Mouse (Mus musculus) small intestine, adult 2 months (tissue): ENCODE measurements around the gene Mon1a. TPM values are rescaled to one million over a fixed set of nuclear protein-coding genes. Genes with fewer than 3 reads are reported as not detected.

Source experiments
- H3K27ac ChIP-seq: fragments of 200-500 bp; 2 replicates; pipeline ENCODE4 v1.5.1; 2012; ENCODE audit warnings: low read depth, low read length, control low read depth, inconsistent platforms; ENCODE audit not compliant: insufficient read depth
- H3K27me3 ChIP-seq: fragments of 200-500 bp; 2 replicates; pipeline ENCODE4 v1.6.1; 2012; ENCODE audit warnings: mild to moderate bottlenecking, moderate library complexity, low read length, inconsistent platforms; ENCODE audit not compliant: control insufficient read depth, insufficient read depth
- H3K36me3 ChIP-seq: fragments of 200-500 bp; 2 replicates; pipeline ENCODE4 v1.6.1; 2012; ENCODE audit warnings: mild to moderate bottlenecking, low read length, control low read depth, inconsistent platforms; ENCODE audit not compliant: control insufficient read depth, insufficient read depth
- H3K4me1 ChIP-seq: fragments of 200-500 bp; 2 replicates; pipeline ENCODE4 v1.6.1; 2012; ENCODE audit warnings: low read length, inconsistent platforms, mixed read lengths; ENCODE audit not compliant: control insufficient read depth, insufficient read depth, insufficient read length
- H3K4me3 ChIP-seq: fragments of 200-500 bp; 2 replicates; pipeline ENCODE4 v1.5.1; 2012; ENCODE audit warnings: low read depth, mild to moderate bottlenecking, control low read depth, inconsistent platforms, low read length, moderate library complexity
- CTCF ChIP-seq: fragments of 200-500 bp; IDR thresholded peaks from 2 replicates; pipeline ENCODE4 v1.5.1; 2012; ENCODE audit warnings: low read depth, mild to moderate bottlenecking, control low read depth, inconsistent platforms, low read length, moderate library complexity, mixed read lengths; ENCODE audit not compliant: insufficient replicate concordance, insufficient read length; ENCODE audit errors: extremely low read depth
- POLR2A ChIP-seq: fragments of 200-500 bp; IDR thresholded peaks from 2 replicates; pipeline ENCODE4 v1.6.1; 2012; ENCODE audit warnings: low read depth, mild to moderate bottlenecking, control low read depth, inconsistent platforms, low read length, moderate library complexity
- WGBS: fragments of 180-500 bp; shearing (Covaris S2); methylation state at CpG from one replicate; pipeline ENCODE4 v1.1.7; 2018; 5-methylcytosine and 5-hydroxymethylcytosine counted together
- polyA plus RNA-seq: library from polyadenylated mRNA; depleted of rRNA; stranded (reverse); fragments of >200 nt; gene quantifications from 2 replicates; pipeline ENCODE4 v1.2.3, GENCODE M21; 2012

Mon1a gene
- polyA plus RNA-seq, 1 experiment: 147 TPM

DNA sequence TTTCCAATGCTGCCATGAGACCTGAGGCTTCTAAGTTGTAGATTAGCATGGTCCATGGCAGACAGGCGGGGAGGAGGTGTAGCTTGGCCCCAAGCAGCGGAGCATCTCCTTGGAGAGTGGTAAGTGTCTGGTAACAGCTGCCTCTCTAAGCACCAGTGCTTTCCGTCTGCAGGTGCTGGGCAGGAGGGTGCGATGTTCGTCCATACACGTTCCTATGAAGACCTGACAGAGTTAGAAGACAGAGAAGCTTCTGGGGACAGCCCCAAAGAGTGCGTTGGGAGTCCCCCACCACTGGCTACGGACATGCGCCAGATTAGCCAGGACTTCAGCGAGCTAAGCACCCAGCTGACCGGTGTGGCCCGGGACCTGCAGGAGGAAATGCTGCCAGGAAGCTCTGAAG lies 11.9 kb downstream of the Mon1a start:
- Histone ChIP-seq H3K36me3 (peaks cover 58% of the 10 kb centered on the region), H3K27me3 (no peaks in the 10 kb centered on the region), H3K4me3 (no peak overlapping the region), H3K4me1 (peaks cover 10% of the 10 kb centered on the region), H3K27ac (no peak overlapping the region)
- 85% methylated on average over 12 of the region's 12 CpGs for WGBS
- no peak for TF ChIP-seq CTCF
- TF ChIP-seq POLR2A: no peak

DNA sequence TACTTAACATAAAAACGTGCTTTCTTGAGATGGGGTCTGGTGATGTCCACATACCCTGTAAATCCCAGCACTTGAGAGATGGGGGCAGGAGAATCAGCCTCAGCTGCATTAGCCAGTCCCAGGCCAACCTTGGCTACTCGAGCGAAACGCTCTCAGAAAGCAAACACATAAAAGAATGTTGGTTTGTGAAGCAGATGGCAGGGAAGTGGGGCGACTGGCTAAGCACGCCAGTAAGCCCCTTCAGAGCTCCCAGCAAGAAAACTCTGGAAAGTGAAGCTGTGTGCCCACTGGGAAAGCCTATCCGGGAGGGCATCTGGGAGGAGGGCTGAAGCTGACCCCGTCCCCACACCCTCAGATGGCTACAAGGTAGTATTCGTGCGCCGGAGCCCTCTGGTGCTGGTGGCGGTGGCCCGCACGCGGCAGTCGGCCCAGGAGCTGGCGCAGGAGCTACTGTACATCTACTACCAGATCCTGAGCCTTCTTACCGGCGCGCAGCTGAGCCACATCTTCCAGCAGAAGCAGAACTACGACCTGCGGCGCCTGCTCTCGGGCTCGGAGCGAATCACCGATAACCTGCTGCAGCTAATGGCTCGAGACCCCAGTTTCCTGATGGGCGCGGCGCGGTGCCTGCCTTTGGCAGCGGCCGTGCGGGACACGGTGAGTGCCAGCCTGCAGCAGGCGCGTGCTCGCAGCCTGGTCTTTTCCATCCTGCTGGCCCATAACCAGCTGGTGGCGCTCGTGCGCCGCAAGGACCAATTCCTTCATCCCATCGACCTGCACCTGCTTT lies 13.1 kb downstream of the Mon1a start:
- 34% methylated on average over 44 of the region's 44 CpGs for WGBS
- H3K4me1 ChIP-seq: peaks cover 13% of the 10 kb centered on the region
- peak overlapping the region; percentile 28 for H3K4me3 ChIP-seq
- no peak overlapping the region for H3K27ac ChIP-seq
- no peak for TF ChIP-seq POLR2A
- peak; percentile 71 for TF ChIP-seq CTCF
- H3K27me3 ChIP-seq: no peaks in the 10 kb centered on the region
- peaks cover 54% of the 10 kb centered on the region for H3K36me3 ChIP-seq

DNA sequence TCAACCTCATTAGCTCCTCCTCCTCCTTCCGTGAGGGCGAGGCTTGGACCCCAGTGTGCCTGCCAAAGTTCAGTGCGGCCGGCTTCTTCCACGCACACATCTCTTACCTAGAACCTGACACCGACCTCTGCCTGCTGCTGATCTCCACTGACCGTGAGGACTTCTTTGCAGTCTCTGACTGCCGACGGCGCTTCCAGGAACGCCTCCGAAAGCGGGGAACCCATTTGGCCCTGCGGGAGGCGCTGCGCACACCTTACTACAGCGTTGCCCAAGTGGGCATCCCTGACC lies 13.6 kb downstream of the Mon1a start:
- no peak for TF ChIP-seq POLR2A
- no peak for TF ChIP-seq CTCF
- Histone ChIP-seq H3K36me3 (peaks cover 50% of the 10 kb centered on the region), H3K27ac (no peak overlapping the region), H3K27me3 (no peaks in the 10 kb centered on the region), H3K4me3 (peak overlapping the region; percentile 16), H3K4me1 (peaks cover 18% of the 10 kb centered on the region)
- 28% methylated on average over 17 of the region's 17 CpGs for WGBS

DNA sequence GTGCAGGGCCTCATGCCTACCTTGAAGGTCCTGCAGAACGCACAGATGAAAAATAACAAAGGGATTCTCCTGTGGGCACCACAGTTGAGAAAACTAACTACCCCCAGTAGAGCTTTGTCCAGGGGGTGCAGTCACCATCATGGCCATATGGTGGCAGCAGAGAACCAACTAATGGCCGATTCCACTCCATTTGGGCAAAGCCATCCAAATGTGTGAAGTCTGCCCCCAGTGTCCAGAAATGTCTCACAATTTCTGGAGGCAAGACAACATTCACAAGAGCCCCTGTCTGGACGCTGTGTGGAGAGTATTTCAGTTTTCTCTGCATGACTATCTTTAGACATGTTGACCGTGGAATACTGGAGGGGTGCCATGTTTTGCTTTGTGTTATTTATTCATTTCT lies 16.8 kb downstream of the Mon1a start:
- TF ChIP-seq POLR2A (no peak), CTCF (peak; percentile 95; the same call in 1 of the 2 replicates)
- H3K36me3 ChIP-seq: peaks cover 31% of the 10 kb centered on the region
- no peak overlapping the region for H3K27ac ChIP-seq

DNA sequence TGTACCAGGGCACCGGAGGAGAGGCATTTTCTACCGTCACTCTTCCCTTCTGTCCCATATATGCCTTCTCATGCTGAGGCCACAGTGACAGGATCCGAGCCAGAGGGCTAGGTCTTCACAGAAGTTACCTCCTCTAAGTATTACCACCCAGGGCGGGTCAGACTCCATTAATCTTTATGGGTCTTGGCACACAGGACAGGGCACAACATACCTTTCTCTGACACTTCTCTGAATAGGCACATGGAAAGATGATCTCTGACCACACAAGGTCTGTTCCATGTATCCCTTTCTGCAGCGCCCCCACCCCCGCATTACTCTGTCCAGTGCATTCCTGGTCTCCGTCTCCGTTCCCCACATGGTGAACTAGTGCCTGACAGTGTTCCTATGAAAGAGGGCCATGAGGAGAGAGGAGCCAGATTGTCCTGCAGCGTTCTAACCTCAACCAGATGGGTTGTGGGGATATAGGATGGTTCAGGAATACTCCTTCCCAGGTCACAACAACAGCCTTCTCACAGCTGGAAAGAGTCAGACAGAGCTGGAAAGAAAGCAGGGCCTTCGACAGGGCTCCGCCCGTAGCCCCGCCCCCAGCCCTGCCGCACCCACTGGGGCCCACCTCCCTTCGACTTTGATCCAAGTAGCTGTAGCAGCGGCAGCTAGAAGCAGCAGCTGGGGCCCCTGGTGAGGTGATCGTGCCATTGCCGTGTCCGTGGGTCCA lies 18.5 kb downstream of the Mon1a start, which contains the start of gene Mst1r:
Mst1r (plus strand) TSS at position 622 of the 715 bp plus-strand sequence.
- peak within 1 kb of the TSS; percentile 99 for H3K27ac ChIP-seq
- H3K4me3 ChIP-seq: peak within 1 kb of the TSS; percentile 67
- H3K36me3 ChIP-seq: peaks cover 17% of the 10 kb centered on the region
- no peaks in the 10 kb centered on the region for H3K27me3 ChIP-seq
- TF ChIP-seq CTCF: no peak; the same call in 1 of the 2 replicates
- peak; percentile 92 for TF ChIP-seq POLR2A
- 11% methylated on average over 19 of the region's 19 CpGs for WGBS
- H3K4me1 ChIP-seq: peaks cover 18% of the 10 kb centered on the region

More for the DNA sequence above, 16.8 kb downstream of the Mon1a start:
- Histone ChIP-seq H3K4me3 (no peak overlapping the region), H3K27me3 (no peaks in the 10 kb centered on the region), H3K4me1 (peaks cover 18% of the 10 kb centered on the region)
- WGBS: 5% methylated on average over 4 of the region's 4 CpGs

DNA sequence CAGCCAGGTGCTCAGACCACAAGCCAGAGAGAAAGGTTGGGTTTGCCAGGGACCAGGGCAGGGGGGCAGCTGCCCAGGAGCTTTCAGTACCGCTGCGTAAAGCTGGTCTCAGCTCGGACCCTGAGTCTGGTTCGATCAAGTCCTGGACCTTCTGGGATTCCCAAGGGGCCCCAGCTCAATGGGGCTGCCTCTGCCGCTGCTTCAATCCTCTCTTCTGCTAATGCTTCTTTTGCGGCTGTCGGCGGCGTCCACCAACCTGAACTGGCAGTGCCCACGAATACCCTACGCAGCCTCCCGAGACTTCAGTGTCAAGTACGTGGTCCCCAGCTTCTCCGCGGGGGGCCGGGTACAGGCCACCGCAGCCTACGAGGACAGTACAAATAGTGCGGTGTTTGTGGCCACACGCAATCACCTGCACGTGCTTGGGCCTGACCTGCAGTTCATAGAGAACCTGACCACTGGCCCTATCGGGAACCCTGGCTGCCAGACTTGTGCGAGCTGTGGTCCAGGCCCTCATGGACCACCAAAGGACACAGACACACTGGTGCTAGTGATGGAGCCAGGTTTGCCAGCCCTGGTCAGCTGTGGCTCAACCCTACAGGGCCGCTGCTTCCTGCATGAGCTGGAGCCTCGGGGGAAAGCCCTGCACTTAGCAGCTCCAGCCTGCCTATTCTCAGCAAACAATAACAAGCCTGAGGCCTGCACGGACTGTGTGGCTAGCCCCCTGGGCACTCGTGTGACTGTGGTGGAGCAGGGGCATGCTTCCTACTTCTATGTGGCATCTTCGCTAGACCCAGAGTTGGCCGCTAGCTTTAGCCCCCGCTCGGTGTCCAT lies 19.2 kb downstream of the Mon1a start:
- H3K4me1 ChIP-seq: peaks cover 15% of the 10 kb centered on the region
- TF ChIP-seq POLR2A: no peak; the same call in 1 of the 2 replicates
- TF ChIP-seq CTCF: no peak

DNA sequence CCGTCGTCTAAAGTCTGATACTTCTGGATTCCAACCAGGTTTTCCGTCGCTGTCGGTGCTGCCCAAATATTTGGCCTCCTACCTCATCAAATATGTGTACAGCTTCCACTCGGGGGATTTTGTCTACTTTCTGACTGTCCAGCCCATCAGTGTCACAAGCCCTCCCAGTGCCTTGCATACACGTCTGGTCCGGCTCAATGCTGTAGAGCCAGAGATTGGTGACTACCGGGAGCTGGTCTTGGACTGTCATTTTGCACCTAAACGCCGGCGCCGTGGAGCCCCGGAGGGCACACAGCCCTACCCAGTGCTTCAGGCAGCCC lies 19.8 kb downstream of the Mon1a start:
- Histone ChIP-seq H3K4me3 (peak overlapping the region; percentile 67), H3K36me3 (peaks cover 15% of the 10 kb centered on the region), H3K27me3 (no peaks in the 10 kb centered on the region), H3K4me1 (peaks cover 15% of the 10 kb centered on the region), H3K27ac (peak overlapping the region; percentile 96)
- no peak for TF ChIP-seq CTCF
- TF ChIP-seq POLR2A: no peak
- WGBS: 29% methylated on average over 14 of the region's 14 CpGs

More for the DNA sequence above, 19.2 kb downstream of the Mon1a start:
- Histone ChIP-seq H3K27me3 (no peaks in the 10 kb centered on the region), H3K4me3 (peak overlapping the region; percentile 67), H3K27ac (peak overlapping the region; percentile 96), H3K36me3 (peaks cover 15% of the 10 kb centered on the region)
- 17% methylated on average over 31 of the region's 31 CpGs for WGBS
